Mouse (Mus musculus): Measurements from ENCODE around the gene Sp1. TPM values are rescaled to one million over a fixed set of nuclear protein-coding genes. Genes with fewer than 3 reads are reported as not detected.
A peak's percentile ranks its signal among the peaks of the same experiment; 100 is the strongest.

Sp1 gene
- total and polyA plus RNA-seq, 3 experiments = 23.5 to 31.8 (median 27.1) TPM

GRCm38 (mm10) chr15:102364678-102365077, 41.3 kb upstream of the Sp1 start:
- Histone ChIP-seq H3K79me2 (replicated peaks; ENCODE audit: control insufficient read depth, extremely low read depth, insufficient read depth, poor library complexity, severe bottlenecking) (no peaks in the 10 kb centered on the region), H3K9ac (ENCODE audit: insufficient read depth, low read depth) (no peak overlapping the region), H3K27ac (ENCODE audit: insufficient read depth, low read depth) (no peak overlapping the region), H3K4me1 (ENCODE audit: control insufficient read depth in 1 of 2, insufficient read depth in 2 of 2) (peaks cover 6 to 7% of the 10 kb centered on the region in 2 experiments; a peak in 3 of 4 replicates), H3K9me3 (replicated peaks; ENCODE audit: low read length) (no peaks in the 10 kb centered on the region), H3K4me2 (ENCODE audit: insufficient read depth, low read depth, poor library complexity, severe bottlenecking) (no peak overlapping the region), H3K4me3 (replicated peaks in 1 of 3; ENCODE audit: low read depth in 2 of 3, low read length in 2 of 3, poor library complexity in 1 of 3) (no peak overlapping the region), H3K27me3 (replicated peaks) (peaks cover 66% of the 10 kb centered on the region), H3K36me3 (replicated peaks in 1 of 2; ENCODE audit: control insufficient read depth in 1 of 2, insufficient read depth in 1 of 2, low read length in 1 of 2) (no peaks in the 10 kb centered on the region)
- in situ Hi-C loops (cut with MboI; ENCODE audit: low pct_ligation_motif_present, low pct_unique_long_range_greater_than_20kb, low sequenced_read_pairs) = no loop called here
- dilution Hi-C loops (cut with MboI; ENCODE audit: extremely low pct_ligation_motif_present, extremely low pct_unique_long_range_greater_than_20kb, low sequenced_read_pairs) = no loop called here
- DNase-seq (ENCODE audit: extremely low read depth) = no peak
- TF ChIP-seq NRF1 (IDR thresholded peaks at IDR 0.05; ENCODE audit: low read depth, low read length) = no peak
- 0 out of 4 replicates have a peak, but pooled peaks of 1 of the 2 experiments have one; percentile 7 for TF ChIP-seq CTCF (conservative IDR thresholded peaks at IDR 0.05 in 1 of 2, IDR thresholded peaks at IDR 0.05 in 1 of 2; ENCODE audit: low read depth in 2 of 2, low read length in 2 of 2)
- TF ChIP-seq UBTF (IDR thresholded peaks at IDR 0.05; ENCODE audit: low read depth, low read length) = no peak
- no peak for TF ChIP-seq SMC3 (IDR thresholded peaks at IDR 0.05; ENCODE audit: low read depth, low read length)
- TF ChIP-seq TBP (conservative IDR thresholded peaks at IDR 0.05; ENCODE audit: low read depth, low read length) = no peak
- TF ChIP-seq ZKSCAN1 (IDR thresholded peaks at IDR 0.05; ENCODE audit: borderline replicate concordance, low read depth, low read length) = no peak

DNA sequence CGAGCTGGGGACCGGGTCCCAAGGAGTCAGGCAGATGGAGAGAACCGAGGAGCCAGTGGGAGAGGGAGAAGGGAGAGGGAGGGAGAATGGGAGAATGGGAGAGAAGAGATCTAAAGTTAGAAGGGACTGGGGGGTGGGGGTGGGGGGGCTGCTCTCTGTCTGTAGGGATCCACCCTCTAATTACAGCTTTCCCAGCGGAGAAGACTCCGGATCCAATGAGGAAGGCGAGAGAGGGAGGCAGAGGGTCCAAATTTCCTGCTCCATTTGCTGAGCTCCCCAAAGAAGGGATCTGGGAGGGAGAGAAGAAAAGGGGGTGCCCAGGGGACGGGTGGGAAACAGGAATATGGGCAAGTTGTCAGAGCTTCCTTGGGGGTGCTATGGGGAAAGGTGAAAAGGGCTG, 39.7 kb upstream of the Sp1 start:
- no peak overlapping the region for H3K4me2 ChIP-seq (ENCODE audit: insufficient read depth, low read depth, poor library complexity, severe bottlenecking)
- H3K4me1 ChIP-seq (ENCODE audit: control insufficient read depth in 1 of 2, insufficient read depth in 2 of 2) = peaks cover 6 to 7% of the 10 kb centered on the region in 2 experiments; a peak in 3 of 4 replicates
- no peak overlapping the region for H3K27ac ChIP-seq (ENCODE audit: insufficient read depth, low read depth)
- no peak for DNase-seq (ENCODE audit: extremely low read depth)
- H3K9ac ChIP-seq (ENCODE audit: insufficient read depth, low read depth) = no peak overlapping the region
- no peaks in the 10 kb centered on the region for H3K79me2 ChIP-seq (replicated peaks; ENCODE audit: control insufficient read depth, extremely low read depth, insufficient read depth, poor library complexity, severe bottlenecking)
- H3K36me3 ChIP-seq (replicated peaks in 1 of 2; ENCODE audit: control insufficient read depth in 1 of 2, insufficient read depth in 1 of 2, low read length in 1 of 2) = no peaks in the 10 kb centered on the region
- in situ Hi-C loops (cut with MboI; ENCODE audit: low pct_ligation_motif_present, low pct_unique_long_range_greater_than_20kb, low sequenced_read_pairs) = no loop called here
- dilution Hi-C loops (cut with MboI; ENCODE audit: extremely low pct_ligation_motif_present, extremely low pct_unique_long_range_greater_than_20kb, low sequenced_read_pairs) = no loop called here
- peaks cover 70% of the 10 kb centered on the region for H3K27me3 ChIP-seq (replicated peaks)
- TF ChIP-seq GABPA (IDR thresholded peaks at IDR 0.05; ENCODE audit: insufficient replicate concordance, low read depth, low read length) (no peak), MAFK (IDR thresholded peaks at IDR 0.05; ENCODE audit: insufficient replicate concordance, low read length) (no peak), SIN3A (IDR thresholded peaks at IDR 0.05; ENCODE audit: low read length) (no peak), NELFE (IDR thresholded peaks at IDR 0.05; ENCODE audit: low read depth, low read length) (no peak), RCOR1 (conservative IDR thresholded peaks at IDR 0.05; ENCODE audit: low read depth, low read length) (no peak), ZNF384 (IDR thresholded peaks at IDR 0.05; ENCODE audit: low read depth, low read length) (no peak), JUND (conservative IDR thresholded peaks at IDR 0.05; ENCODE audit: low read depth, low read length) (no peak), PAX5 (IDR thresholded peaks at IDR 0.05; ENCODE audit: low read length) (no peak), BHLHE40 (IDR thresholded peaks at IDR 0.05; ENCODE audit: low read depth, low read length) (no peak), ETS1 (conservative IDR thresholded peaks at IDR 0.05; ENCODE audit: low read depth, low read length) (no peak), CHD2 (IDR thresholded peaks at IDR 0.05; ENCODE audit: low read length) (no peak)
- H3K4me3 ChIP-seq (replicated peaks in 1 of 3; ENCODE audit: low read depth in 2 of 3, low read length in 2 of 3, poor library complexity in 1 of 3) = no peak overlapping the region
- H3K9me3 ChIP-seq (replicated peaks; ENCODE audit: low read length) = no peaks in the 10 kb centered on the region
